Mouse (Mus musculus) cerebellum, postnatal 25 days (tissue): ENCODE data around the gene Gm29049.
"Not testable (repeated sequence)": the region's sequence is repeated elsewhere in the genome, so short reads cannot be mapped to it uniquely, and the experiment has no call there.

Source experiments
- DNase-seq, 2 experiments: peaks; one replicate each; pipeline ENCODE4 v3.0.0; 2021; ENCODE audit warnings: mixed read lengths in 2 of 2

Gm29049 gene

DNA sequence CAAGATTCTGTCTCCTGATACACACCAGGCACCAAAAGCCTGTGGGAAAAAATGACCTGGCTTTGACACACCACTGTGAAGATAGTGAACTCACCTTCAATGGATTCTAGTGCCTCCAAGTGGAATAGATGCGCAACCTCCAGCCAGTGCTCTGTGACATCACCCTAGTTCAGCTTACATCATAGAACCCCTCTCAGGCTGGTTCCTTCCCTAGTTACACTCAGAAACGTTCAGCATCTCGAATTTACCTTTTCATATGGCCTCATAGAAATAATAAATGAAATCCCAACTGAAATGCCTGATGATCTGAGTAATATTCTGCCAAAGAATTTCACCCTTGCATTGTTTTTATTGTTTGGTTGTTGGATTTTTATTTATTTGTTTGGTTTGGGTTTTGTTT, at the start of gene Gm29049:
TSS of gene Gm29049 (minus strand) at position 101 of the 400 bp plus-strand sequence.
- DNase-seq: not testable (repeated sequence)
